Mouse (Mus musculus): ENCODE measurements around the gene Tcn2. TPM values are rescaled to one million over a fixed set of nuclear protein-coding genes. Genes with fewer than 3 reads are reported as not detected.
"Not testable (repeated sequence)": the region's sequence is repeated elsewhere in the genome, so short reads cannot be mapped to it uniquely, and the experiment has no call there.

Gene Tcn2
- polyA plus RNA-seq, 1 experiment from 2014 or later: 38.9 TPM

GRCm38 (mm10) chr11:3925916-3926315, 6.0 kb downstream of the Tcn2 start:
- Histone ChIP-seq H3K36me3 (peaks cover 37% of the 10 kb centered on the region), H3K9me3 (no peaks in the 10 kb centered on the region)
- no peak for ATAC-seq (ENCODE audit: insufficient number of reproducible peaks, insufficient read depth, low FRiP score, low TSS enrichment, low read depth)

GRCm38 (mm10) chr11:3922731-3923130, 9.2 kb downstream of the Tcn2 start:
- no peak for ATAC-seq (ENCODE audit: insufficient number of reproducible peaks, insufficient read depth, low FRiP score, low TSS enrichment, low read depth)
- WGBS: 93% methylated on average over 6 of the region's 6 CpGs
- H3K4me2 ChIP-seq: no peak overlapping the region
- no peaks in the 10 kb centered on the region for H3K27me3 ChIP-seq
- no peak overlapping the region for H3K27ac ChIP-seq
- no peak overlapping the region for H3K9ac ChIP-seq
- H3K4me3 ChIP-seq: no peak overlapping the region
- H3K36me3 ChIP-seq: peaks cover 37% of the 10 kb centered on the region
- no peaks in the 10 kb centered on the region for H3K9me3 ChIP-seq
- H3K4me1 ChIP-seq: no peaks in the 10 kb centered on the region

More at GRCm38 (mm10) chr11:3925916-3926315, 6.0 kb downstream of the Tcn2 start:
- WGBS: 95% methylated on average over 10 of the region's 10 CpGs
- Histone ChIP-seq H3K27ac (no peak overlapping the region), H3K9ac (no peak overlapping the region), H3K27me3 (no peaks in the 10 kb centered on the region), H3K4me2 (no peak overlapping the region), H3K4me3 (no peak overlapping the region), H3K4me1 (peaks cover 3% of the 10 kb centered on the region)

- Histone ChIP-seq H3K4me1 (no peaks in the 10 kb centered on the region), H3K27ac (no peak overlapping the region), H3K9me3 (no peaks in the 10 kb centered on the region), H3K9ac (no peak overlapping the region), H3K36me3 (peaks cover 37% of the 10 kb centered on the region), H3K4me2 (no peak overlapping the region), H3K4me3 (no peak overlapping the region), H3K27me3 (no peaks in the 10 kb centered on the region)
- WGBS: 90% methylated on average over 9 of the region's 9 CpGs
- ATAC-seq (ENCODE audit: insufficient number of reproducible peaks, insufficient read depth, low FRiP score, low TSS enrichment, low read depth): no peak
Measured at GRCm38 (mm10) chr11:3922115-3922514, 9.8 kb downstream of the Tcn2 start.

GRCm38 (mm10) chr11:3921281-3921850, 10.6 kb downstream of the Tcn2 start:
- Histone ChIP-seq H3K9ac (no peak overlapping the region), H3K4me1 (no peaks in the 10 kb centered on the region), H3K27ac (no peak overlapping the region), H3K4me3 (no peak overlapping the region), H3K4me2 (no peak overlapping the region), H3K36me3 (peaks cover 37% of the 10 kb centered on the region), H3K9me3 (no peaks in the 10 kb centered on the region), H3K27me3 (no peaks in the 10 kb centered on the region)
- ATAC-seq (ENCODE audit: insufficient number of reproducible peaks, insufficient read depth, low FRiP score, low TSS enrichment, low read depth): no peak
- 31% methylated on average over 8 of the region's 8 CpGs for WGBS

DNA sequence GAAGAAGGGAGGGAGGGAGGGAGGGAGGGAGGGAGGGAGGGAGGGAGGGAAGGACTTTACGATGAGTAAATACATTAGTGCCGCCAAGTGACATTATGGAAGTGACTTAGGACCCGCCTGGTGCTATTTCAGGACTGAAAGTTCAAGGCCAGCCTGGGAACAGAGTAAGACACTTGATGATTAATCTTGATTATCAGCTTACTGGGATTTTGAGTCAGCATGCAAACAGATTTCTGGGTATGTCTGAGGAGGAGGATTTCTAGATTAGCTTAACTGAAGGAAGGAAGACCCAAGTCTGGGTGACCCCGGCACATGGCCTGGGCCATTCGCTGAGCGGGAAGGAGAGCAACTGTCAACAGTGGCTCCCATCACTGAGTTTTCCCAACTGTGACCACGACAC, 11.5 kb downstream of the Tcn2 start:
- ATAC-seq (ENCODE audit: insufficient number of reproducible peaks, insufficient read depth, low FRiP score, low TSS enrichment, low read depth): no peak

DNA sequence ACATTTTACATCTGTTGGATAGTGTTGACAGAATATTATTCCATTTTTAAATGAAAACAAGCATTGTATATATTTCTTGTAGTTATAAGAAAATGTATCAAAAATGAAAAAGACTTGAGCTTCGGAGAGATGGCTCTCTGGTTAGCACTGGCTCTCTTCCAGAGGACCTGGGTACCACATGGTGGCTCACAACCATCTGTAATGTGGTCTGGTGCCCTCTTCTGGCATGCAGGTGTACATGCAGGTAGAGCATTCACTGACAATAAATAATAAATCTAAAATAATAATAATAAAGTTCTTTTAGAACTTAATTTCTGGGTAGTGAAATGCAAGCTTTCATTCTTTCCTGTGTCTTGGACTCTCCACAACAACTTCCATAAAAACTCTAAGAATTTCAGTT, 13.2 kb downstream of the Tcn2 start:
- Histone ChIP-seq H3K4me1 (peaks cover 9% of the 10 kb centered on the region), H3K9me3 (no peaks in the 10 kb centered on the region), H3K4me2 (no peak overlapping the region), H3K27ac (no peak overlapping the region), H3K27me3 (no peaks in the 10 kb centered on the region), H3K9ac (no peak overlapping the region), H3K36me3 (peaks cover 13% of the 10 kb centered on the region), H3K4me3 (no peak overlapping the region)
- no peak for ATAC-seq (ENCODE audit: insufficient number of reproducible peaks, insufficient read depth, low FRiP score, low TSS enrichment, low read depth)
- 43% methylated on average over 1 of the region's 1 CpGs for WGBS

More for the DNA sequence above, 11.5 kb downstream of the Tcn2 start:
- Histone ChIP-seq H3K4me2 (no peak overlapping the region), H3K27ac (no peak overlapping the region), H3K27me3 (no peaks in the 10 kb centered on the region), H3K36me3 (peaks cover 29% of the 10 kb centered on the region), H3K9me3 (no peaks in the 10 kb centered on the region), H3K4me1 (no peaks in the 10 kb centered on the region), H3K4me3 (no peak overlapping the region), H3K9ac (no peak overlapping the region)
- 86% methylated on average over 7 of the region's 7 CpGs for WGBS

DNA sequence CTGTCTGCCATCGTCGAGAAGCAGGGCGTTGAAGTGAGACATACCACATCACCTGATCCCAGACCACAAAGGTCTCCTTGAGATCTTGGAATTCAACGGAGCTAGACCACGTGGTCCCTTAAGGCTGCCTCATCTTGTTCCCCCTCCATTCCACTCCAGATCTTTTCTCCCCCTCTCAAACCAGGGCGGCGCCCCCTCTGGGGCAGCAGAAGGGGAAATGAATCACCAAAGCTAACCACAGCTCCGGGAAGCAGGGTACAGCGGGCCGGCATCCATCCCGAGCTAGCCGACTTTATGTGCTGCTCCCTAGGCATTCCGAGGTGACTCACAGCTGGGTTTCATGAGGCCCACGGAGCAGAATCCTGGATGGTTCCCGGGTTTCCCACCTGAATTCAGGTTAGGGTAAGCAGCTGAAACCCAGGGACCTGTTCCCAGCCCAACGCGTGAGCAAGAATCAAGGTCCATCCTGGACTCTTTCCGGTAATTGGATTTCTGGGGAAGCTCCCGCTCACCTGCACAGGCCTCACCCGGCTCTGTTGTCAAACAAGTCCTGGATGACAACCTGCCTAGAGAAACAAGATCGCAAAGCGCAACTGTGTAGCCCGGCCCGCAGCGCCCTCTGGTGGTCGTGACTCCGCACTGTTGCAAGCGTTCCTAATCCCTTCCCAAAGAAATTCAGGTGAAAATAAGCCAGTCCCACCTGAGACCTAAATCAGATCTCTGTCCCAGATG, 17.7 kb downstream of the Tcn2 start, which contains the start of gene Slc35e4:
Gene Slc35e4 (minus strand): TSS at position 556 of the 732 bp plus-strand sequence.
- Histone ChIP-seq H3K4me1 (peaks cover 44% of the 10 kb centered on the region), H3K4me3 (peak within 1 kb of the TSS; percentile 66), H3K9me3 (no peaks in the 10 kb centered on the region), H3K27ac (peak within 1 kb of the TSS; percentile 85), H3K36me3 (no peaks in the 10 kb centered on the region), H3K9ac (peak within 1 kb of the TSS; percentile 75), H3K27me3 (peaks cover 13% of the 10 kb centered on the region), H3K4me2 (peak within 1 kb of the TSS; percentile 91)
- ATAC-seq (ENCODE audit: insufficient number of reproducible peaks, insufficient read depth, low FRiP score, low TSS enrichment, low read depth): peak; percentile 66
- WGBS: under 1% methylated on average over 28 of the region's 28 CpGs

GRCm38 (mm10) chr11:3913316-3914108, 18.4 kb downstream of the Tcn2 start:
- Histone ChIP-seq H3K4me1 (peaks cover 49% of the 10 kb centered on the region), H3K9ac (peak overlapping the region; percentile 75), H3K27me3 (peaks cover 13% of the 10 kb centered on the region), H3K36me3 (no peaks in the 10 kb centered on the region), H3K27ac (peak overlapping the region; percentile 85), H3K4me3 (peak overlapping the region; percentile 66), H3K9me3 (no peaks in the 10 kb centered on the region), H3K4me2 (peak overlapping the region; percentile 91)
- ATAC-seq (ENCODE audit: insufficient number of reproducible peaks, insufficient read depth, low FRiP score, low TSS enrichment, low read depth): peak; percentile 86
- under 1% methylated on average over 65 of the region's 65 CpGs for WGBS

DNA sequence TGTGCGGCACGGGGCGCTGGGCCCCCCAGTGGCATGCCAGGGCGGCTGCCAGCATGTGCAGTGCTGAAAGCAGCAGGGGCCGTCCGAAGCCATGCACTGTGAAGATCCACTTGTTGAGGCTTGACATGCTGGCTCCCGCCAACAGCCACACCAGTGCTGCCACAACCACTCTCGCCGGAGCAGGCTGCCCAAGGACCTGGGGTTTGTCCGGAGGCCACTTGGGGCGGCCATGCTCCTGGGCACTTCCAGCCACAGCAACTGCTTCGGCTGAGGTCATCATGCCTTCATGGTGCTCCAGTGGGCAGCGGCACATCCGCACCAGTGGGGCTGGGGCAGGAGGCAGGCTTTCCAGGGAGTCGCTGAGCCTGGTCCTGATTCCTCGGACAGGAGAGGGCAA, 19.1 kb downstream of the Tcn2 start:
- WGBS: 2% methylated on average over 16 of the region's 16 CpGs
- Histone ChIP-seq H3K4me2 (peak overlapping the region; percentile 91), H3K27me3 (peaks cover 13% of the 10 kb centered on the region), H3K9ac (peak overlapping the region; percentile 75), H3K27ac (0 out of 2 replicates have a peak overlapping the region, but pooled peaks have one; percentile 22), H3K4me3 (peak overlapping the region; percentile 66), H3K36me3 (no peaks in the 10 kb centered on the region), H3K9me3 (no peaks in the 10 kb centered on the region), H3K4me1 (peaks cover 49% of the 10 kb centered on the region)
- no peak for ATAC-seq (ENCODE audit: insufficient number of reproducible peaks, insufficient read depth, low FRiP score, low TSS enrichment, low read depth)

DNA sequence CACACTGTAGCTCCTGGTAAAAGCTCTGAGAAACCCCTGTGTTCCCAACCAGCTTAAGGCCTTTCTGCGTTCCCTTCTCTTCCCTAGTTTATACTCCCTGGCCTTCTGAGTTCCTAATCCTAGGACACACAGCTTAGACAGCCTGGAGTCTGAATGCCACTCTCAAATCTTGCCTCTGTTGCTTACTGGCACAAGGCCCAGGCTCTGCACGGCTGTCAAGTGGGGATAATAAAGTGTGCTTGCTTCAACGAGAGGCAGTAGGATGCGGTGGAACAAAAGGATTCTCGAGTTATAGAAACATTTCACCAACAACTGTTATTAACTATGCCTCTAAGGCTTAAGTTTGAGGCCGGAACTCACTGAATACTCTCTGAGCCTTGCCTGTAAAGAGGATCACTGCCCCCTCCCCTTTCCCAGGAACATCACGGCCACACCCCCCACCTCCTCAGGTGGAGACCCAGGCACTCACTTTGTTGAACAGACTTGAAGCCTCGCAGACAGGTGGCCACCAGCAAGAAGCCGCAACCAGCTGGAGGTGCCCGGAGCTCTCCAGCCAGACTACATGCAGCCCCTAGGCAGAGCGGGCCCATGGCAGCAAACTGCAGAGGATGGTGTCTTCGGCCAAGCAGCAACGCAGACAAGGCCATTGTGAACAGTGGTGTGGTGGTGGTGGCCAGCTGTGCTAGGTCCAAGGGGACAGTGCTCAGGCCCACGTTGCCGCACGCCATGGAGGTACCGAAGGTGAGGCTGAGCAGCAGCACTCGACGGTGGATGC, 19.7 kb downstream of the Tcn2 start:
- peak overlapping the region; percentile 22; the same call in 1 of the 2 replicates for H3K27ac ChIP-seq
- H3K4me1 ChIP-seq: peaks cover 49% of the 10 kb centered on the region
- 14% methylated on average over 19 of the region's 19 CpGs for WGBS
- peak overlapping the region; percentile 75 for H3K9ac ChIP-seq
- no peak for ATAC-seq (ENCODE audit: insufficient number of reproducible peaks, insufficient read depth, low FRiP score, low TSS enrichment, low read depth)
- peaks cover 4% of the 10 kb centered on the region for H3K36me3 ChIP-seq
- H3K27me3 ChIP-seq: peaks cover 13% of the 10 kb centered on the region
- no peaks in the 10 kb centered on the region for H3K9me3 ChIP-seq
- H3K4me2 ChIP-seq: peak overlapping the region; percentile 91
- H3K4me3 ChIP-seq: peak overlapping the region; percentile 66

- 82% methylated on average over 6 of the region's 6 CpGs for WGBS
- Histone ChIP-seq H3K4me3 (0 out of 2 replicates have a peak overlapping the region, but pooled peaks have one; percentile 2), H3K4me2 (peak overlapping the region; percentile 91), H3K36me3 (peaks cover 13% of the 10 kb centered on the region), H3K4me1 (peaks cover 49% of the 10 kb centered on the region), H3K27me3 (peaks cover 13% of the 10 kb centered on the region)
- not testable (repeated sequence) for H3K27ac ChIP-seq; H3K9me3 ChIP-seq; ATAC-seq (ENCODE audit: insufficient number of reproducible peaks, insufficient read depth, low FRiP score, low TSS enrichment, low read depth); H3K9ac ChIP-seq
Measured at GRCm38 (mm10) chr11:3911440-3911839, 20.5 kb downstream of the Tcn2 start.

Data from embryonic facial prominence, embryonic 13.5 days (tissue).